Mouse (Mus musculus) C2C12 (cell line): ENCODE data around the gene Psmd7.

Experiments
- CTCF ChIP-seq: IDR thresholded peaks from one replicate; pipeline ENCODE4 v1.5.1; 2011; ENCODE audit not compliant: control insufficient read depth, insufficient read depth, insufficient read length
- MAX ChIP-seq: IDR thresholded peaks from one replicate; pipeline ENCODE4 v1.6.1; 2011; ENCODE audit warnings: mild to moderate bottlenecking, control low read depth
- MYOD1 ChIP-seq: IDR thresholded peaks from one replicate; pipeline ENCODE4 v1.6.1; 2011; ENCODE audit warnings: low read depth; ENCODE audit not compliant: control insufficient read depth, insufficient read length
- MYOG ChIP-seq: IDR thresholded peaks from one replicate; pipeline ENCODE4 v1.6.1; 2011; ENCODE audit not compliant: control insufficient read depth, insufficient read length; ENCODE audit errors: extremely low read depth
- USF1 ChIP-seq: IDR thresholded peaks from one replicate; pipeline ENCODE4 v1.6.1; 2011; ENCODE audit warnings: low read depth, mild to moderate bottlenecking, control low read depth, moderate library complexity

GRCm38 (mm10) chr8:107537472-107537871 lies 50.8 kb downstream of the Psmd7 start:
- TF ChIP-seq CTCF (no peak), USF1 (no peak), MYOD1 (no peak), MAX (no peak), MYOG (no peak)
